Mouse (Mus musculus) kidney, adult 11 months (tissue): ENCODE data around the gene Sppl2c.
"Not testable (repeated sequence)": the region's sequence is repeated elsewhere in the genome, so short reads cannot be mapped to it uniquely, and the experiment has no call there.

ENCODE experiments used
- DNase-seq: peaks from one replicate; pipeline ENCODE4 v3.0.0; 2022

Sppl2c gene

GRCm38 (mm10) chr11:104197861-104198260 is 11.7 kb downstream of the Sppl2c start:
- no peak for DNase-seq

GRCm38 (mm10) chr11:104203271-104203670 is 17.1 kb downstream of the Sppl2c start:
- DNase-seq, result no peak

GRCm38 (mm10) chr11:104206573-104206972 is 20.4 kb downstream of the Sppl2c start:
- DNase-seq, result no peak

- DNase-seq, result no peak
These were observed 22.9 kb downstream of the Sppl2c start for GRCm38 (mm10) chr11:104209041-104209440.

- DNase-seq, result no peak
These were observed 25.1 kb downstream of the Sppl2c start for GRCm38 (mm10) chr11:104211251-104211650.

DNA sequence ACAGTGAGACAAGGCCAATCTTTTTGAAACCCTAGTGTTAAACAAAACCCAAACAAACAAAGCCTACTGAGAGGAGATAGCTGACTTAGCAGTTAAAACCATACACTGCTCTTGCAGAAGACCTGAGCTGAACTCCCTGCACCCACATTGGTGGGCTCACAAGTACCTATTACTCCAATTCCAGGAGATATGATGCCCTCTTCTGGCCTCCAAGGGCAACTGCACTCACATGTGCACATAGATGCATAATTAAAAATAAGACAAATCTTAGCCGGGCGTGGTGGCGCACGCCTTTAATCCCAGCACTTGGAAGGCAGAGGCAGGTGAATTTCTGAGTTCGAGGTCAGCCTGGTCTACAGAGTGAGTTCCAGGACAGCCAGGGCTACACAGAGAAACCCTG is 28.0 kb downstream of the Sppl2c start:
- not testable (repeated sequence) for DNase-seq

DNA sequence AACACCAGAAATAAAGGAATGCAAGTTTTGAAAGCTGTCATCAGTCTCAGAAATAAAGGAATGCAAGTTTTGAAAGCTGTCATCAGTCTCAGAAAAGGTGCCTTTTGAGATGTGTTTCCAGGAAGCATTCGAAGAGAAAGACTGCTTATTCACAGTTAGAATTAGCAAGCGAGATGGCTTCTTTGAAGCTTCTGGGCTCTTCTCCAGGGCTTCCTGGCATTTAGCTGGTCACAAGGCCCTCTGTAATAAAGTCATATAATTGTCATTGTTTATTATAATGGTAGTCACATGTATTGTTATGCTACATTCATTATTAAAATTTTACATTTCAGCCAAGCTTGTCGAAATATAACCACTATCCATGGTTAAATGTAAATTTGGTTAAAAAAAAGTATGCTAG is 31.9 kb downstream of the Sppl2c start:
- DNase-seq, result no peak

DNA sequence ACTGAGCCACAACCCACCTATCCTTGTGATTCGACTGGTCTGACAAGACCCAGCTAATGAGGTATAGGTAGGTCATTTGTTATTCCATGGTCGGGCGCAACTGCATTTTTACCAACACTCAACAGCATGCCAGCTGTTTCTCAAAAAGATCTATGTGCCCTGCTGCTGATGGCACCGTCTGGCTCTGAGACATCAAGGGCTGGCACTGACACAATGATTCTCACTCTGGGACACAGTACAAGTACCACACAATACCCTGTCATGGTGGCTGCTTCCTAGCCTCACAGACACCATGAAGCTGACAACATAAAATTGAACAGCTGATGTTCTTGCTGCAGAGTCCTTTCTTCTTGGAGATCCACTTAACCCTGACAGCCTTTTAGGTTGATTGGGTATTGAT is 34.2 kb downstream of the Sppl2c start:
- no peak for DNase-seq

GRCm38 (mm10) chr11:104221751-104222150 is 35.6 kb downstream of the Sppl2c start:
- no peak for DNase-seq

DNA sequence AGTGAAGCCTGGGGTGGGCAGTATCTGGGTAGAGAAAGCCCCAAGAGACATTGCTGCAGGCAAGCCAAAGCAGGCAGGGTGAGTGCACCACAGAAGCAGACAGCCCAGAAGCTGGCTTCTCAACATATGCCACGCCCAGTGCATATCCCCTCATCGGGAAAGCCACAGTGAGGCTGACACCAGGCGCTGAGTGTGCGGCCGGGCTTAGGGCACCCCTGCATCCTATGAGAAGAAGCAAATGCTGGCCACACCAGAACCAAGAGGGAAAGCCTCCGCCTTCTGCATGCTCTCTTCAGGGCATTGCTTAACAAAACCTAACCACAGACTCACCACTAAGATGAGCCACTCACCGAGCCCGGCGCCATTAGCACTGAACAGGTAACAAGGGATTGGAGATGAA is 37.2 kb downstream of the Sppl2c start:
- DNase-seq, result no peak

GRCm38 (mm10) chr11:104229391-104229790 is 43.3 kb downstream of the Sppl2c start:
- DNase-seq, result no peak

DNA sequence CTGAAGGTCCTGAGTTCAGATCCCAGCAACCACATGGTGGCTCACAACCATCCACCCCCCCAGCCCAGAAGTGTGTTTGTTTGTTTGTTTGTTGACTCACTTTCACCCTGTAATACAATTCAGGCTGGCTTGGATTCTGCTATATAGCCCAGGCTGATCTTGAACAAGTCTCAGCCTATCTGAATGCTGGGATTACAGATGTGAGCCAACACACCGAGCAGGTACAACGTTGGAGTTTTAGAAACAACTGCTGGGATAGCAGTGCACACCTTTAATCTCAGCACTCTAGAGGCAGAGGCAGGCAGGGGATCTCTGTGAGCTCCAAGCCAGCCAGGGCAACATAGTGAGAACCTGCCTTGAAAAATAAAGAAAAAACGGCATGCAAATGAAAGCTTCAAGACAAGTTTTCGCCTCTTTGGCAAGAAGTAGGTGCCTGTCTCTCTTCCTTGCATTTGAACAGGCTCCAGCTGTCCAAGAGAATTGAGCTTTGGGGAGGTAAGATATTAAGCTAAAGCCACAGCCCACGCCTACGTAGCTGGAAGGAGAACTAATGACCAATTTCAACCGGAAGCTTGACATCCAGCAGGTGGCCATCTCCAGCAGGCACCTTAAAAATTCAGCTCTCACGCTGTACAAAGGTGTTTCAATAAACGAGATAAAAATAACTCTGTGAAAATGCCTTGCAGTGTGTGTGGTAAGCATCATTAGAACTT is 44.1 kb downstream of the Sppl2c start:
- peak; percentile 56 for DNase-seq

DNA sequence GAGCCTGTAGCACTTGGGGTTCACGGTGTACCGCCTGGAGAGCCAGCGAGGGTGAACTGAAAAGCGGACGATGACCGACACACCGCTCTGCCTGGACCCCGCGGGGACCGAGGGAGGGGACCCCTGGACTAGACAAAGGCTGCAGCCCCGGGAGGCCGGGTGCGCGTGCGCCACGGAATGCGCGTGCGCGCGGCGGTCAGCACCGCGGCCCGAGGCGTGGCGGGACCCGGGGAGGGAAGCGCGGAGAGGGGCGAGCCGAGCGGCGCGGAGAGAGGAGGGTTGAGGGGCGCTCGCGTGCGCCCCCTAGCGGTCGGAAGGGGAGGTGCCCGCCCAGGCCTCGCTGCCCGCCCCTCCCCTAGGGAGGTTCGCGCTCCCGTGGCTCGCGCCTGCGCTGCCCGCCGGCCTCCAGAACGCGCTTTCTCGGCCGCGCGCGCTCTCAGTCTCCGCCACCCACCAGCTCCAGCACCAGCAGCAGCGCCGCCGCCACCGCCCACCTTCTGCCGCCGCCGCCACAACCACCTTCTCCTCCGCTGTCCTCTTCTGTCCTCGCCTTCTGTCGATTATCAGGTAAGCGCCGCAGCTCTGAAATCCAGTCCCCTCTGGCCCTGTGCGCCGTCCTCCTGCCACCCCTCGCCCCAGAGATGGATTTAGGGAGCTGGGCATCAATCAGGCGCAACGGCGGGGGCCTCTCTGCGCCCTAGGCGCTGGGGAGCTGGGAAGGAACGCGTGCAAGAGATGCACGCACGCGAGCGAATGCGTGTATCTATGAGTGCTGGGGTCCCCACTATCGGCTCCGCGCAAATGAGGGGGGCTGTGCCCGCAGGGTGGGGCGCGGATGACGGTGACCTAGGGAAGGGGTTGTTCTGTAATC is 45.1 kb downstream of the Sppl2c start, which contains the start of gene Mapt:
Gene Mapt, plus strand, starts transcription at position 350 of the 871 bp plus-strand sequence.
- DNase-seq, result peak; percentile 85

DNA sequence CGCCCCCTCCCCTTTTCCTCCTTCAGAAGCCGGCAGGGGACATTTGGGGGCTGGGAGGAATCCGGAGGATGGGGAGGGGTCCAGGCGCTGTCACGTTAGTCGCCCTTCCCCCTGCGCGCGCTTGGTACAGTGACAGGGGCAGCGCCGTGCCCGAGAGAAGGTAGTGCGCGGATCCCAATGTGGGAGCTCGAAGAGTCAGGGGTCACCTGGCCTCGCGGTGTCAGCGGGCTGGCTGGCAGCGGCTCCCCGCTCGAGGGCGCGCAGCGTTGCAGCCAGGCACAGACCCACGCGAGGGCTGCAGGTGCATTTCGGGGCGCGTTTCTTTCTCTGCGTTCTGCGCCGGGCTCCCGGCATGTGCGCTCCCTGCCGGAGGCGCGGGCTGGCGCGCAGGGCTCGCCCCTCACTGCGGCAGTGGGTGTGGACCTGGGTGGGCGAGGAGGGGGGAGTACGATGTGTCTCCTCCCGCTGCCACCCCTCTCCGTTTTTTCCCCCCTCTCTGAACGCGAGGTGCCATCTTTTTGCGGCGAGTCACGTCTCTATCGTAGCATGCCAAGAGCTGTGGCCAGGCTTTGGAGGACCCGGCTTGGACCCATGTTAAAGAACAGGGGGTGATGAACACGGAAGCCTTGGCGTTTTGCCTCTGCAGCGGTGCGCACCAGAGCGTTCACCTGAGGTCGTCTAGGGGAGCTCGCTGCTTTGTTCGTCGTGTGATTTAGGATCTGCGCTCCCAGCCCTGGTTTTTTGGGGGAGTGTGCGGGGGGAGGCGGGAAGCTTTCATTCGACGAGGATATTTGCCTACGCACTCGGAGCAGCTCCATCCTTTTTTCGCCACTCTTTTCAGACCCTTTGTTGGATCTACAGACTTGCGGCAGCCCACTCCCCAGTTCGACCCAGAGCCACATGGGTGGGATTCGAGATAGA is 46.3 kb downstream of the Sppl2c start:
- DNase-seq, result peak; percentile 59

GRCm38 (mm10) chr11:104233101-104233500 is 47.0 kb downstream of the Sppl2c start:
- no peak for DNase-seq

GRCm38 (mm10) chr11:104233574-104234206 is 47.6 kb downstream of the Sppl2c start:
- no peak for DNase-seq

DNA sequence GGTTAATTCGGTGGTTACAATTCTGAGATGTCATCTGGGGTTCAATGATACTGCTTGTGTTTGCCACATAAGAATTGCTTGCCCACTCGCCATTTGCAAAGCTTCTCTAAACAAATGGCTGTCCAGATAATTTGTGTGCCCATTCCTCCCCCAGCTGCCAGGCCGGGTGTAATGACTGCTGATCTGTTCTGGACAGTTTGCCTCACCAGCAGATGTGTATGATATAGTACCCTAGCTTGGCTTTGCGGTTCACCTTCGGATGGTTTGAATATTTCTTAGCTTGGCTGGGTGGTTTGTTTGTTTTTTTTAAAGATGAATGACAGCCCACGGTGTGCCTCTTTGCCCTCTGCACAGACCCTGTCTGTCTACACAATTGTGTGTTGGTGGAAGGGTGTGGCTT is 48.6 kb downstream of the Sppl2c start:
- DNase-seq, result no peak

DNA sequence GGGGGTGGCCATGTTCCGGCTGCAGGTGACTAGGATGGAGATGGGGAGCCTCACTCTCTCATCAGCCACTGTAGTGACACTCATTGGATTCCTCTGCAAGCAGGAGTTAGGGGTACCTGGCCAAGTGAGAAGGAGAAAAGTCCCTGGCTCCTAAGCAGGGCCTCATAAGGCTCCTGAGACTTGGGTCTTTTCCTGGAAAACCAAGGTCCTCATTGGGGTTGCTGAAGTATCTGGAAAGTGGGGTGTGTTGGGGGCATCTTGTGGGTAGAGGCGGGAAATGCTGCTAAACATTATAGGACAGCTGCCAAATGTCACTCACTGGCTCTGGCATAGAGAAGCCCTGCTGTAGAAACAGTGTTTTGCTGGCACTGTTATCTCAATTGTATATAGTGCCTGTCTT is 49.8 kb downstream of the Sppl2c start:
- DNase-seq, result no peak

GRCm38 (mm10) chr11:104237226-104237625 is 51.1 kb downstream of the Sppl2c start:
- DNase-seq, result peak; percentile 85

DNA sequence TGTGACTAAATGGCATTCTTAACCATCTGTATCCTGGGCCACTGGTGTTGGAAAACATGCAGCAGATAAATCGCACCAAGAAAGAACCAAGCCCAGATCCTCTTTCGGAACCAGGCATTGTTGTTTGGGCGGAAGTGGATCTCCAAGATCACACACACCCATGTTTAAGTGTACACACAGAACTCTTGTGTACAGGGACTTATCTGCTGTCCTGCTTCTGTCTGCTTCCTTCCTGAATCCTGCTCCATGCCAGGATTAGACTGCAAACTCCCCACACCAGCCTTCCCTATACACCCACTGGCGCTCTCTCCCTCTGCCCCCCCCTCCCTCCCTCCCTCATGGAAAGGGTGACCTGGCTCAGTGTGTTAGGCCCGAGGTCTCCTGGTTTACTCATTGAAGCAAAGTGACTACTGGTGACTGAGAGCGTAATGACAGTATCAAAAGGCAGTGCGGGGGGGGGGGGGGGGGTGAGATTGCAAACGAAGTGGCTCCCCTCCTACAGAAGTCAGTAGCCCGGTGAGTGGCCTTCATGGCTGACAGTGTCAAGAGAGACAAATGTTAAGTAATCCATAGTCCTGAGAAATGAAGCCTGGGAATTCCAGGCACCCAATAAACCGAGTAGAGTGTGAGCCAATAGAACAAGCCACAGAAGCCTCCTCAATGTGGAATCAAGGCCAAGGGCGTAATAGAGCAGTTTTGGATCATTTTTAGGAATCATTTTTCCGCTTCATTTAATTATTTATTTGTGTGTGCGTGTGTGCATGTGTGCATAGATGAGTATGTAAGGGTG is 52.0 kb downstream of the Sppl2c start:
- DNase-seq, result no peak
